Mouse (Mus musculus): ENCODE data around the gene Tas1r1.
"Not testable (repeated sequence)": the region's sequence is repeated elsewhere in the genome, so short reads cannot be mapped to it uniquely, and the experiment has no call there.

Gene Tas1r1

GRCm38 (mm10) chr4:152043171-152043570 is 4.8 kb upstream of the Tas1r1 start:
- no peak for DNase-seq (ENCODE audit: low spot score in 2 of 2)

GRCm38 (mm10) chr4:152041924-152042641 is 3.7 kb upstream of the Tas1r1 start:
- no peak for DNase-seq (ENCODE audit: low spot score in 2 of 2)

DNA sequence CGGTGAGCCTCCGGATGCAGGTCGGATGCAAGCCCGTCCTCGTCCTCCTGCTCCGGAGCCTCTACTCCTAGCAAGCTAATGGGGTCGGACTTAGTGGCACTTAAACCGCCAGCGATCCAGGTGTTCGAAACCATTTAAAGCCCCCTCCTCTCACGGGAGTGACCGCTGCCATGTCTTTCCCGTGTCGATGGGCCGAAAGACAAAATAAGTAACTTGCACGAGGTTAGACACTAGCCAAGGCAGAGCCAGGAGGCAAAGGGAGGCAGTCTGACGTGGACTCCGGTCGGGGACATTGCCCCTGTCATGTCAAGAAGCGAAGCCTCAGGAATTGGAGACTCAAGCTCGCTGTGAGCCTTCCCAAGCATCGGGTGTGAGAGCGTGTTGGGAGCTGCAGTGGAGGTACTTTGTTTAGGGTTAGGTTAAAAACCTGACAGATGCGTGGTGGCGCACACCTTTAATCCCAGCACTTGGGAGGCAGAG is 1.5 kb upstream of the Tas1r1 start:
- DNase-seq (ENCODE audit: low spot score in 2 of 2): no peak

DNA sequence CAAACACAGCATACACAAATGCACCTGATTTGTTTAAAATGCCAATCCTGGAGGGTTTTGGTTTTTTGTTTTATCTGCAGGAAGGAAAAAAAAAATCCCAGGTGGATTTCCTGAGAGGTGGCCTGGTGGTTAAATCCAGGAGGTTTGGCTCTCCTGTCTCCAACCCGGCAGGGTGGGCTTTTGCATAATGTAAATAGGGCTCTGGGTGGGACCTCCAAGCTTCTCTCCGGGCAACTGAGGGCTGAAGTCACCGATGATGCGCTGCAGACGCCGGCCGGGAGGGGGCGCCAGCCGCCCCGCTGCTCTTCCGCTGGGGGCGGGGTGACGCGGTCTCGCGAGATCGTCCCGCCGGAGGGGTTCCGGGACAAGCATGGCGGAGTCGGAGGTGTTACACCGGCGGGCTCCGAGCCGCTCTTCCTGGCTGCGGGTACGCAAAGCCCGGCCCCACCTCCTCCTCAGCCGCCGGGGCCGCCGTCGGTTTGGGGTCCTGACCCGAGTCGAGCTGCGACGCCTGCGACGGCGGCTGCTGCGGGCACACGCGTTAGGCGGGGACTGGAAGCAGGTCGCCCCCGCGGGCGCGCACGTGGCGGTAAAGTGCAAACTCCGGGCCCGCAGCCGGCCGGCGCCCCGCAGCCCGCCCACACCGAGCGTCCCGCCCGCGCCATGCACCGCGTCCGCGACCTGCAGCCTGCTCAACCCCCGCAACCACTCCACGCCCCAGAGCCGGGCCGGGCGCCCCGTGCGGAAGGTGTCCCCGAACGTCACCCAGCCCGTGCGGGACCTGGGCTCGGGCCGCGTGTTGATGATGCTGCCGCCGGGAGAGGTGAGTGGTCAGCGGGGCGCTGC is 840 bp upstream of the Tas1r1 start, which contains the start of gene Nol9:
TSS of gene Nol9 (plus strand) at position 337 of the 846 bp plus-strand sequence.
- peak; percentile 84 to 93 for DNase-seq (ENCODE audit: low spot score in 2 of 2)

DNA sequence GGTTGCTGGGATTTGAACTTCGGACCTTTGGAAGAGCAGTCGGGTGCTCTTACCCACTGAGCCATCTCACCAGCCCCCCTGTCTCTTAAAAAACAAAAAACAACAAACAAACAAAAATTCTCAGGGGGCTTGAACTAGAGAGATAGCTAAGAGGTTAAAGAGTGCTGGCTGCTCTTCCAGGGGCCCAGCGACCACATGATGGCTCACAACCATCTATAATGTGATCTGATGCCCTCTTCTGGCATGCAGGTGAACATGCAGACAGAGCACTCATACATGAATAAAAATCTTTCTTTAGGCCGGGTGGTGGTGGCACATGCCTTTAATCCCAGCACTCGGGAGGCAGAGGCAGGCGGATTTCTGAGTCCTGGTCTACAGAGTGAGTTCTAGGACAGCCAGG is 1.9 kb downstream of the Tas1r1 start:
- DNase-seq (ENCODE audit: low spot score in 2 of 2): not testable (repeated sequence)

- DNase-seq (ENCODE audit: low spot score in 2 of 2): no peak
Observed at GRCm38 (mm10) chr4:152032922-152033321, 5.4 kb downstream of the Tas1r1 start.

DNA sequence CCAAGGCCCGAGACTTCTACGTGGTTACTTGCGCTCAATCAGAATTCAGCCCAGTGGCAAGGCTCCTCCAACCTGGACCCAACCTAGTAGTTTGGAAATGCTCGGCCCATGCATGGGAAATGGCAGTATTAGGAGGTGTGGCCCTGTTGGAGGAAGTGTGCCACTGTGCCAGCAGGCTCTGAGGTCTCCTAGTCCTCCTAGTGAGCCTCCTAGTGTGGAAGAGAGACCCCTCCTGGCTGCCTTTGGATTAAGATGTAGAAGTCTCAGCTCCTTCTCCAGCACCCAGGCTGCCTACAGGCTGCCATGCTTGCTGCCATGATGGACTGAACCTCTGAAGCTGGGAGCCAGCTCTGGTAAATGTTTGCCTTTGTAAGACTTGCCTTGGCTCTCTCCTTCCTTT is 8.4 kb downstream of the Tas1r1 start:
- DNase-seq (ENCODE audit: low spot score in 2 of 2): no peak

DNA sequence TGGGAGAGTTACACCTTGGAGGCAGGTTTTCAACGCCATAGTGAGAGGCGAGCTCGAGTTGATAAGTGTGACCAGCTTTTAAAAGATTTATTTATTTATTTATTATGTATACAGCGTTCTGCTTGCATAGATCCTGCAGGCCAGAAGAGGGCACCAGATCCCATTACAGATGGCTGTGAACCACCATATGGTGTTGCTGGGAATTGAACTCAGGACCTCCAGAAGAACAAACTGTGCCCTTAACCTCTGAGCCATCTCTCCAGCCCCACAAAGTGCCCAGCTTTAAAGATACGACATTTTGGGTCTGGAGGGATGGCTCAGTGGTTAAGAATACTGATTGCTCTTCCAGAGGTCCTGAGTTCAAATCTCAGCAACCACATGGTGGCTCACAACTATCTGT is 9.3 kb downstream of the Tas1r1 start:
- no peak for DNase-seq (ENCODE audit: low spot score in 2 of 2)

- DNase-seq (ENCODE audit: low spot score in 2 of 2): no peak
Observed at GRCm38 (mm10) chr4:152028456-152028855, 9.9 kb downstream of the Tas1r1 start.

DNA sequence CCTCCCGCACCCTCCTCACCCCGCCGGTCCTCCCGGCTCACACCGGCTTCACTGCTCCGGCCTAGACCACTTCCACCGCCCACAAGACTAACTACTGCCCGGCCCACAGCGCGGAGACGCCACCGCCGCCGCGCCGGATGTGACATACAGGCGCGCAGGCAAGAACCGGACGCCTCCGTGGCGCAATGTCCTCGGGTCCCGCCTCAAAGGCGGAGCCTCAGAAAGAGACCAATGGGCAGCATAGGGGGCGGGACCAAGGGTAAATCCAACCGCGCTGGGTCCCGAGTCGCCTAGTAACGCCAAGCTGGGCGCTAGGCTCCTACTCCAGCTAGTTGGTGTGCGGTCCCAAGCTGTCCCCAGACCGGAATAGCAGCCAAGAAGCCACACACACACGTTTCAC is 10.8 kb downstream of the Tas1r1 start, which contains the start of gene Zbtb48:
TSS of gene Zbtb48 (minus strand) at position 148 of the 400 bp plus-strand sequence.
- peak; percentile 93 to 96 for DNase-seq (ENCODE audit: low spot score in 2 of 2)

- no peak for DNase-seq (ENCODE audit: low spot score in 2 of 2)
Observed at GRCm38 (mm10) chr4:152026751-152027508, 11.4 kb downstream of the Tas1r1 start.

DNA sequence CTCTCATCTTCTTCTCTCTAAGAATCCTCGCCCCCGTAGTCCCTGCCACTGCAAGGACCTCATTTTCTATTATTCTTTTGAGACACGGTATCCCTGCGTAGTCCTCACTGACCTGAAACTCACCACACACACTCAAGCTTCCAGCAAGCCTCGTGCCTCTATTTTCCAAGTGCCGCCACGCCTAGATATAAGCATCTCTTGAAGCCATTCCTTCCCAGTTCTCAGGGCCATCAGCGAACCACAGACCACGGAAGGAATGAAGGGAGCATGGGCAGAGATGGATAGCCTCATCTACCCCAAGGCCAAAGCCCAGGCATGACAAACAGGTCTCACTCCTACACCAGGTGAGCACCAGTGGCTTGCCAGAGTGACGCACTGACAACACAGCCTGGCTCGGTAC is 13.8 kb downstream of the Tas1r1 start:
- no peak for DNase-seq (ENCODE audit: low spot score in 2 of 2)

DNA sequence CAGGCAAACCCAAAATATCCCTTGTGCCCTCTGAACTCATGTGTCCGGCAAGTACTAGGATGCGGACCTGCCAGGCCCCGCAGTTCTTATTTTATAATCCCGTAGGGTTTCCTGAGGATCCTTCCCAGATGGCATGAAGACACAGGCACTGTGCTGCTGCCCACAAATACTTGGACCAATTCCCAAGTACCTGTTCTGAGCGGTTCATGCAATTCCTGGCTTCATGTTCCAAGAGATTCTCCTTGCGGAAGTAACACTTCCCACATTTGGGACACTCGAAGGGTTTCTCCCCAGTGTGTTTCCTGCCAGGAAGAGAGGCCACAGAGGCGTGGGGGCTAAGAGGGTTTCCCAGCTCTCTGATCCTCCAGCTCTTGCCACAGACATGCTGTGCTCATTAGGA is 15.9 kb downstream of the Tas1r1 start:
- DNase-seq (ENCODE audit: low spot score in 2 of 2): no peak

- no peak for DNase-seq (ENCODE audit: low spot score in 2 of 2)
Observed at GRCm38 (mm10) chr4:152021568-152022097, 16.7 kb downstream of the Tas1r1 start.

GRCm38 (mm10) chr4:152020024-152020423 is 18.3 kb downstream of the Tas1r1 start:
- no peak for DNase-seq (ENCODE audit: low spot score in 2 of 2)

DNA sequence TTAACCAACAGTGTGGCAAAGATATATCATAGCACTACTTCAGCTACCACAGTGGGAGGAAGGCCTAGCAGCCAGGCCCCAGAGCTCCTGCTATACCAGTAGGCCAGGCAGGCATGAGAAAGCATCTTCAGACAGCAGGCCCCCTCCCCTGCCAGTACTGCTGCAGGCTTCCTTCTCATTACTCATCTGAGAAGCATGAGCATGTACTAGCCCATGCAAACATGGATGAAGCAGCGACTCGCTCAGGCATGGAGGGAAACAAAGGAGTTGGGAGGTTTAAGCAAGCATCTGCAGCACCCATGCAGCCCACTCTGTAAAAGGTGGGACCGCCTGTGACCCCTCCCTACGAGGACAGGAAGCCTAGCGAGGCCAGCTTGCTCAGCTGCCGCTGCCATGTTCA is 19.3 kb downstream of the Tas1r1 start:
- no peak for DNase-seq (ENCODE audit: low spot score in 2 of 2)

GRCm38 (mm10) chr4:152013036-152013813 is 25.1 kb downstream of the Tas1r1 start:
- no peak for DNase-seq (ENCODE audit: low spot score in 2 of 2)

DNA sequence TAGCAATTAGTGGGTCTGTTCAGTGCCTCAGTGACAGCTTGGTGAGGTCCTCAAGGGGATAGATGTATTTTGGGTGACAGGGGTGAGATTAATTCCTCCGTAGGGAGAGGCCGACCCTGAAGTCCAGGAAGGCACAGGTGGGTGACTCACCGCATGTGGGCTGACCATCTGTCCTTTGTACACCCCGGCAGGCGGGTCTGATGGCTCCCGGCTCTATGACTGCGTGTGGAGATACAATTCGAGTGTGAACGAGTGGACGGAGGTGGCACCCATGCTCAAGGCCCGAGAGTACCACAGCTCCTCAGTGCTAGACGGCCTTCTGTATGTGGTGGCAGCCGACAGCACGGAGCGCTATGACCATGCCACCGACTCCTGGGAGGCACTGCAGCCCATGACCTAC is 26.3 kb downstream of the Tas1r1 start:
- DNase-seq (ENCODE audit: low spot score in 2 of 2): no peak

- no peak for DNase-seq (ENCODE audit: low spot score in 2 of 2)
Observed at GRCm38 (mm10) chr4:152011171-152011760, 27.1 kb downstream of the Tas1r1 start.

GRCm38 (mm10) chr4:152010707-152011134 is 27.6 kb downstream of the Tas1r1 start:
- DNase-seq (ENCODE audit: low spot score in 2 of 2): peak; percentile 52 to 53

All from urinary bladder, adult 18-20 months (tissue).